Mouse (Mus musculus) urinary bladder, postnatal 4 days (tissue): ENCODE measurements around the gene Rpl23.
"Not testable (repeated sequence)": the region's sequence is repeated elsewhere in the genome, so short reads cannot be mapped to it uniquely, and the experiment has no call there.

Experiments used
- DNase-seq, 2 experiments: peaks; one replicate each; pipeline ENCODE4 v3.0.0; 2021 to 2022; ENCODE audit warnings: low spot score in 2 of 2

The Rpl23 gene

DNA sequence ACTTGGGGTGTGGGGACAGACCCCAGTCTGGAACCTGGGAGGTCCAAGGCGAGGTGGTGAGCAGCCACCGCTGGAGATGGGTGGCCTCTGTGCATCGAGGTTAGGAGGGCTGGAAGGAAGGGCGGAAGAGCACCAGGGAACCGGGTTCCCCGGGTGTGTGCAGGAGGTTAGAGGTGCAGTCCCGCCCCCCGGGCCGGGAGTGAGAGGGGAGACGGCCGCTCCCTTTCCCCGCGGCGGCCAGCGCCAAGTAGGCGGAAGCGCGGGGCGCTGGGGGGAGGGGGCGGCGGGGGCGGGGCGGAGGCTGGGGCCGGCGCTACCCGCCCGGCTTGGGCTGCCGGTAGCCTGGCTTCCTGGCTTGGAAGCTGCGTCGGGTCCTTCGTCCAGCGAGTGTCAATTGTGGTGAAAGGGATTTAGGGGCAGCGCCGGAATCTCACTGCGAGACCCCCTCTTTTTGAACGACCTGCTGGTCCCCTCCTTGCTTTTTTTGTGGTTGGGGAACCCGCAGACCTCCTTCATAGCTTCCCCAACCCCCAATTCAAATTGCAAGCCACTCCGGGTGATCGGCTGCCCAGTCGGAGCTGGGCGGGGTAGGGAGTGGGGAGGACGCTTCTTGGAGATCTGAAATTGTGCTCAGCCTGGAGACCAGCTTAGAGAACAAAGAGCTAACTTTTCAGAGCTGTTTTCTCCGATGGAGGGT is 17.9 kb upstream of the Rpl23 start:
- DNase-seq, result peak; percentile 80 to 82

DNA sequence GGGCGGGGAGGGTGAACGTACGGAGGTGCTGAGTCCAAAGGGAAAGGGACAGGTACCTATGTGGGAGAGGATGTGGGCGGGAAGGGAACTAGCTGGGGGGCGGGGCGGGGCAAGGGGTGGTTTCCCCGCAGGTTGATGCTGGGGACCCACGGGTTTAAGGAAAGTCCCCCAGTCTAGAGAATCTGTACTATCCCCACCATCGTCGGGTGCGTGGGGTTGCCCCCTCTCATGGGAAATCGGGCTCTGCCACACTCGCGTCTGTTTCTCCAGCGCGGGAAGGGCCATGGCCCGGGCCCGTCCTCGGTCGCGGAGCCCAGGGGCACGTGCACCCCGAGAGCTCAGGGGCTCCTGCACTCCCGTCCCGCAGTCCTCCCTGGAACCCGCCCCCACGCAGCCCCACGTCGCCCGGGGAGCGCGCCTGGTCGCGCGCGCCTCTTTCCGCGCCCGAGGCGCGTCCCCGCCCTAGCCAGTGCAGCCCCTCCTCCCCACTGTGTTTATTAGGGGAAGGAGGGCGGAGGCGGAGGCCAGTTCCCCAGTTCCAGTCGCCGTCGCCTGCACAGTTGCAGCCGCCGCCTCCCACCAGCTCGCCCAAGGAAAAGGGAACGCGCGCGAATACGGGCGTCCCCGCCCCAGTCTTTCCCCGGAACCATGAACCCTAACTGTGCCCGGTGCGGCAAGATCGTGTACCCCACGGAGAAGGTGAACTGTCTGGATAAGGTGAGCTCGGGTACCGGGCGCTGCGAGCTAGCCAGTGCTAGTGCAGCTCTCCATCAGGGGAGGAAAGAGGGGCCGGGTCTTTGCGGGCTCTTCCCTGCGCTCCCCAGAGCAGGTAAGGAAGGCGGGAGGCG is 17.1 kb upstream of the Rpl23 start:
- peak; percentile 88 to 89 for DNase-seq

DNA sequence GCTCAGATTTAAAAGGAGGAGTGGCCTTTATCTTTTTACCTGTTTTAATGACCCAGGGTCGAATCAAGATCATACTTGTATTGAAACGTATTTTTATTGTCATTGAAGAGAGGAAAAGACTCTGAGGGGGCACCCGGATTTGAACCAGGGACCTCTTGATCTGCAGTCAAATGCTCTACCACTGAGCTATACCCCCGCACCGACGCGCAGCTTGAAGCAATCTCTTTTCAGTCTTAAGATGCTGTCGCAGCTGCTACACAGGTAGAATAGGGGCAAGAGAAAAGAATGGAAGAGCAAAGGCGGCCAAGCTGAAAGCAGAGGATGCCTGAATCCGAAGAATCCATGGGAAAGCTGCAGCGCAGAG is 16.5 kb upstream of the Rpl23 start, which contains the start of gene Lasp1:
TSS of gene Lasp1 (plus strand) at position 219 of the 364 bp plus-strand sequence.
- peak; percentile 78 to 91 for DNase-seq

DNA sequence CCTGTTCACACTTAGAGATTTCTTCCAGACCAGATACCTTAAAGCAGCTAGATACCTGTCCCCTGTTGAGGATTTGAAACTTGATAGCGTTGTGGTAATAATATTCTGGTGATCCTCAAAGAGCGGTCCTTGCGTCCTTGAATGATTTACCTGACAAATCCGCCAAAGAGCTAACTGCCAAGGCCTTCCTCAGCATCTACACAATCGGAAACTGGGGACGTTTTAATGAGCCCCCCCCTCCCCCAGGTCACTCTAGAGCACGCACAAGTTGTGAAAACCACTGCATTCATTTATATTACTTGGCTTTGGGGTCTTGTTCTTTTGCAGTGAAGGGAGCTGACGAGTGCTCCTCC is 15.8 kb upstream of the Rpl23 start:
- no peak for DNase-seq

DNA sequence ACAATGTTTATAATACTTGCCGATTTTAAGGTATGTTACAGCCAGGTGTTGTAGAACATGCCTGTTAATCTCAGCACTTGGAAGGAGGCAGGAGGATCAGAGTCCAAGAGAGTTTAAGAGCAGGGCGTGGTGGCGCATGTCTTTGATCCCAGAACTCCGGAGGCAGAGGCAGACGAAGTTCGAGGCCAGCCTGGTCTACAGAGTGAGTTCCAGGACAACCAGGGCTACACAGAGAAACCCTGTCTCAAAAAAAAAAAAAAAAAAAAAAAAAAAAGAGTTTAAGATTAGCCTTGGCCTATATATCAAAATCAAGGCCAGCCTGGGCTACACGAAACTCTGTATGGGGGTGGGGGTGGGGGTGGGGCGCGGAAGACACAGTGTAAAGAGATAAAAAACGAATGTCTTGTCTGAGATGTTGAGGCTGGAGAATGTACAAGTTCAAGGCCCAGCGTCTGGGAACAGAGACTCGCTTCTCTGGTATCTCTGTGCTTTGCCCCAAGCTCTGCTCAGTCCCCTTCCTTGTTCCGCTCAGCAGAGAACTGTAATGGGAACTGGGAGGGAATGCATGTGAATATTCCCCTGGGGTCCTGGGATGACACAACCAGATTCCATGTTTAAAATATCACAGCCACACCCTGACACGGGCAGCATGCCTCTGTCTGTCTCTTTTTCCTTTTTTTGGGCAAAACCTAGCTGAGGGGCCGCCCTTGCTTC is 15.3 kb upstream of the Rpl23 start:
- DNase-seq, result no peak

DNA sequence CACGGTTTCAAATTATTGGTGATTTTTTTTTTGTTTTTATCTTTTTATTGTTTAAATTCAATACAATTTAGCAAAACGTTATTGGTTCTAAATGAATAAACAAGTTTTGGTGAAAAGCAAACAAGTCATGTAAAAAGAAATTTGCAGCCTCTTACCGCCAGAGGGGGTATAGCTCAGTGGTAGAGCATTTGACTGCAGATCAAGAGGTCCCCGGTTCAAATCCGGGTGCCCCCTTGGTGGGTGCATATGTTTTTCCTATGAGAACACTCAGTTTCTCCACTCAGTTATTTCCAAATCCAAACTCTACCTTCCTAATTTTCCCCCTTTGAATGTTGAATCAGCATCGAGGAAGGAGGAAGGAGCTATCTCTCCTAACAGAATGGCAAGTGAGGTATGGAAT is 14.7 kb upstream of the Rpl23 start:
- DNase-seq, result no peak

DNA sequence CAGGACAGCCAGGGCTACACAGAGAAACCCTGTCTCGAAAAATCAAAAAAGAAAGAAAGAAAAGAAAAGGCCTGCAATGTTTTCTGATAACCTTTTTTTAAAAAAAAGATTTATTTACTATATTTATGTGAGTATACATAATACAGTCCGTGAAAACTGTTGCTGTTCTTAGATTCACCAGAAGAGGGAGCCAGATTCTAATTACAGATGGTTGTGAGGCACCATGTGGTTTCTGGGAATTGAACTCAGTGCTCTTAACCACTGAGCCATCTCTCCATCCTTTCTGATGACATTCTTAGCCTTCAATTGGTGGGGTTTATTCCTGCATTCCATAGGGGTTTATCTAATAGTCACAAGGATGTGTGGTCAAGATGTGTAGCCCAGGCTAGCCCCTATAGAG is 10.9 kb upstream of the Rpl23 start:
- DNase-seq, result no peak

DNA sequence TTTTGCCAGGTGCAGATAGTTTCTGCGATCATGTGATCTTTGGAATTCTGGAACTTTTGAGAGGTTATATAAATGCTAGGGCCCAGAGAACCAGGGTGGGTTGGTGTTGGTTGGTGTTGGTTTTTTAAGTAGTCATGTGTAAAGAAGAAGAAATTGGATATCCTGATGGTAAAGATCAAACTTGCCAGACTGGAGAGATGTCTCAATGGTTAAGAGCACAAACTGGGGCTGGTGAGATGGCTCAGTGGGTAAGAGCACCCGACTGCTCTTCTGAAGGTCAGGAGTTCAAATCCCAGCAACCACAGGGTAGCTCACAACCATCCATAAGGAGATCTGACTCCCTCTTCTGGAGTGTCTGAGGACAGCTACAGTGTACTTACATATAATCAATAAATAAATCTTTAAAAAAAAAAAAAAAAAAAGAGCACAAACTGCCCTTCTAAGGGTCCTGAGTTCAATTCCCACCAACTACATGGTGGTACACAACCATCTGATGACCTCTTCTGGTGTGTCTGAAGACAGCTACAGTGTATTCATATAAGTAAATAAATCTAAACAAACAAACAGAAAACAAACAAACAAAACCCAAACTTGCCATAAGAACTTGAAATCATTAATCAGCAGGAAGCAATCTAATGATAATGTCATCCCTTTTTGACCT is 8.7 kb upstream of the Rpl23 start:
- not testable (repeated sequence) for DNase-seq

DNA sequence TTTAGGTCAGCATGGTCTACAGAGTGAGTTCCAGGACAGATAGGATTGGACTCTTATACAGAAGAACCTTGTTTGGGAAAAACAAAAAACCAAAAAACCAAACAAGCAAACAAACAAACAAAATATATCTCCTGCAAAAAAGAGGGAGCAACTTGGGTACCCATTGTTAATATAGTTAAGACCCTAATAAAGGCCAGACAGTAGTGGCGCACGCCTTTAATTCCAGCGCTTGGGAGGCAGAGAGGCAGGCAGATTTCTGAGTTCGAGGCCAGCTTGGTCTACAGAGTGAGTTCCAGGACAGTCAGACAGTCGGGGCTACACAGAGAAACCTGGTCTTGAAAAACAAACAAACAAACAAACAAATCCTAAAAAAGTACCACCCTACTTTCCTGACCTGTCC is 7.5 kb upstream of the Rpl23 start:
- no peak for DNase-seq

DNA sequence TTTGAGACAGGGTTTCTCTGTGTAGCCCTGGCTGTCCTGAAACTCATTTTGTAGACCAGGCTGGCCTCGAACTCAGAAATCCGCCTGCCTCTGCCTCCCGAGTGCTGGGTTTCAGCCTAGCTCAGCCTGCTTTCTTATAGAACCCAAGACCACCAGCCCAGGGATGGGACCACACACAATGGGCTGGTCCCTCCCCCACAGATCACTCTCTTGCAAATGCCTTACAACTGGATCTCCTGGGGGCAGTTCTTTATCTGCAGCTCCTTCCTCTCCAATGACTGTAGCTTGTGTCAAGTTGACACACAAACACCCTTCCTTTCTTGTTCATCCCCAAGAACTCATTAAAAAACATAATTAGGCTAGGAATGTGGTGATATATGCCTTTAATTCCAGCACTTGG is 5.7 kb upstream of the Rpl23 start:
- no peak for DNase-seq

DNA sequence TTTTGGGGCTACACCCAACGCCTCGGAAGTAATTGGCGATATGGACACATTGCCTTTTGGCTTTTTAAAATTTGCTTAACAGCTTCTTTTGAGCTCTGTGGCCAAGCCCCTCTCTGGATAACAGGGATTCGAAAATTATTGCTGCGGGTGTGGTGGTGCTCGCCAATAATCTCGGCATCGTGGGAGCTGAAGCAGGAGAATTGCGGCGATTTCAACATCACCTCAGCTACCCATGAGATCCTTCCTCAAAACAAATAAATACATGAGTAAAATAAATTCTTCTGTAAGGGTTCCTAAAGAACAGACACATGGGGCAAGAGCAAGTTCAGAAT is 293 bp upstream of the Rpl23 start:
- DNase-seq, result no peak

DNA sequence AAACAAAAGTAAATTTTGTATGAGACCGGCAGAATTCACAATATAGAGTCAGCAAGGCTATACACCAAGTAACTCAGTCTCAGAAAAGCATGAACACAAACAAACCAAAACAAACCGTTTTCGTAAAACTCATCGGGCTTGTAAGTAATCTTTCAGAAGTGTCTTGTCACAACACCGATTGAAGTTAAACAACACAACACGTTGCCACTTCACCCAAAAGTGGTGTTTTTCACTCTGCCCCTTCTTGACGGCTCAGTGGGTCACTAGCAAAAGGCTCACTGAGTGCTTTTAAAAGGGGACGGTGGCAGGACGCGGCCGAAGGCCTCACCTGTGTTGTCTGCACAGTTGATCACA is 782 bp downstream of the Rpl23 start:
- DNase-seq, result no peak

DNA sequence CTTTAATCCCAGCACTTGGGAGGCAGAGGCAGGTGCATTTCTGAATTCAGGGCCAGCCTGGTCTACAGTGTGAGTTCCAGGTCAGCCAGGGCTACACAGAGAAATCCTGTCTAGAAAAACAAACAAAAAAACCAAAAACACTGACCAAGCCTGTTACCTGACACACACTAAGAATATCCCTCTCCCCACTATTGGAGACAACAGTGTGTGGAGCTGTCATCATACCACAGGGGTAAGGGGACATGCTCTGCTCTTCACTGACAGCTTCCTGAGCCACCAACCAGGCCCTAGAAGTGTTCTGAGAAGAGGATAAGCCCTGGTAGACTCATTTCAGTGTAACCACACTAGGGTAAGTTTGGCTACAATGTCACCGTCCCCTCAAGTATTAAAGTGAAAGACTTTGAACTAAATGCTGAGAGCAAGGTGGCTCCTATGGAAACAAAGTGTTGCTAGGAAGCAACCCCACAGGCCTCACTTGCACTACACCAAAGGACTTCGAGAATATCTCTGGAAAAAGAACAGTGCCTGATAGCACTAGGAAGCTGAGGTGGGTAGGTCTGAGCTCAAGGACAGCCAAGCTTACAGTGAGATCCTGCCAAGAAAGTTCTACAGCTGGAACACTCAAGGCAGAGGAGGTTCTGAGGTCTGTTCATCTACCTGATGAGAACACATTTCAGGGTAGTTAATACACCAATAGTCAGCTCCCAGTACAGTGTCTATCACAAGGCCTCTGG is 2.1 kb downstream of the Rpl23 start:
- DNase-seq, result no peak

DNA sequence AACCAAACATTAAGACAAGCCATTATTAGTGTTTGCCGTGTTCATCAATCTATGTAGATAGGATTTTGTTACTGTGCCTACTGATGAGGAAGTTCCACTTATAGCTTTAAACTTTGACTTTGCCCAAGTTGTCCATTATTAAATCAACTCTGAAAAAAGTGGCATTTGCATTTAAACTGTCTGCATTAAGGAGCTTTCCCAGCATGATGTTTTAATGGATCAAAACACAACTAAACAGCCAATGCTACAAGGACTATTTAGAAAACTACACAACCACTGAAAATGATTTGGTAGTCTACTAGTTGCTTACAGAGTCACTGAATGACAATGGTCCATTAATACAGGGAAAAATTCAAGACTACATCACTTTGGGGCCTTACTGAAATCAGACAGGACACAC is 3.3 kb downstream of the Rpl23 start:
- no peak for DNase-seq

DNA sequence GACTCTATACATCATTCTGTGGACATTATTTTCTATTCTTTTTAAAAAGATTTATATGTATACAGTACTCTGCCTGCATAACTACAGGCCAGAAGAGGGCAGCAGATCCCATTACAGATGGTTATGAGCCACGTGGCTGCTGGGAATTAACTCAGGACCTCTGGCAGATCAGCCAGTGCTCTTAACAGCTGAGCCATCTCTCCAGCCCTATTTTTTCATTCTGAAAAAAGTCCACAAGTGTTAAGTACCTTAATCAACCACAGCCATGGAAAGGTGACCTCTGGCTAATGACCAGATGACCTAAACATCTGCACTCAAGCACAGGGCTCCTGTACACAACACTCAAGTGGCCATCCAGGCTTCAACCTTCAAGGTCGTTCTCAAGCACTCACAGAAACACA is 5.1 kb downstream of the Rpl23 start:
- DNase-seq, result no peak

DNA sequence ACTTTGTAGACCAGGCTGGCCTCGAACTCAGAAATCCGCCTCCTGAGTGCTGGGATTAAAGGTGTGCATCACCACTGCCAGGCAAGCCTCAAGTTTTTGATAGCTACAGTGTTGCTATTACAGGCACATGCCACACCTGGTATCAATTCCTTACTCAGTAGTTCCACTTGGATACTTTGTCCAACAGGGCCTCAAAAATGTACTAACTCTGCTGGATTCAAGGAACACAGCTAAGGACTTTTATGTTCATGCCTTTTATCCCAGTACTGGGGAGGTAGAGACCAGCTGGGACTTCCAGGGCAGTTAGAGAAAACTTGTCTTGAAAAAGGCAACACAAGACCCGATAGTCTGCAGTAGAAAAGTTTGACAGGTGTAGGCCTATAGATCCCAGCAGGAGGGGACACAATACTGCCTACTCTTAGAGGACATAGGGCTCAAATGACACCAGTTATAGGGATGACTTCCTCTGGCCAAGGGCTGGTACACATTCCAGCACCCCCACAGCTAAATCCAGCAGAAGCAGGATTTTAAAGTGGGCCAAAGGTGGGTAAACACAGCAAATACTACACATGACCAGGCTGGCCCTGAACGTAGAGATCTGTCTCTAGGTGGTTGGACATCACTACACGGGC is 5.6 kb downstream of the Rpl23 start:
- no peak for DNase-seq

DNA sequence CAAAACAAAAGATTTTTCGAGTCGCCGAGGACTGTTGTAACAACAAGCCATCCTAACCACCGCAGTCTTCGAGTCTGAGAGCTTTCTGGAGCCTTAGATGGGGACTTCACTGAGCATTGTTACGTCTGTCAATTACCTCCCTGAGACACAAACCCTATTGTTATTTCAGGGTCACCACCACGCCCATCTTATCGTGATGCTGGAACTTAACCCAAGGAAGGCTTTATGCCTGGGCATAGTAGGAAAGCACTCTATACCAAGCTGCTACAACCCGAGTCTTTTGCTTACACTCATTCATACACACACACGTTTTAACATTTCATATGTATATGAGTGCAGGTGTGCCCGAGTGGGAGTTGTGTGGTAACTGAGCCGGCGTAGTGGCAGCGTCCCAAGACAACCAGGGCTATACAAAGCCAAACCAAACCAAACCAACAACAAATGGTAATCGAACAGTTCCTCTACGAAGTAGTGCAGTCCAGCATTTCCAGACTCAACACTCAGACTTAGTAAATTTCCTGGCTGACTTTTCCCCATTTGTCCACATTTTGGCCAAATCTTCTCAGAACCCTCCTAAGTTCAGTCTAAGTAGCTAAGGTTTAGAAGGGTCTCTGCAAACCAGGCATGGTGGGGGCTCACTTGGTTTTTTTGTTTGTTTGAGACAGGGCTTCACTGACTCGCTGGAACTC is 6.3 kb downstream of the Rpl23 start, which contains the start of gene 1700001P01Rik:
TSS of gene 1700001P01Rik (minus strand) at position 111 of the 689 bp plus-strand sequence.
- DNase-seq, result no peak

DNA sequence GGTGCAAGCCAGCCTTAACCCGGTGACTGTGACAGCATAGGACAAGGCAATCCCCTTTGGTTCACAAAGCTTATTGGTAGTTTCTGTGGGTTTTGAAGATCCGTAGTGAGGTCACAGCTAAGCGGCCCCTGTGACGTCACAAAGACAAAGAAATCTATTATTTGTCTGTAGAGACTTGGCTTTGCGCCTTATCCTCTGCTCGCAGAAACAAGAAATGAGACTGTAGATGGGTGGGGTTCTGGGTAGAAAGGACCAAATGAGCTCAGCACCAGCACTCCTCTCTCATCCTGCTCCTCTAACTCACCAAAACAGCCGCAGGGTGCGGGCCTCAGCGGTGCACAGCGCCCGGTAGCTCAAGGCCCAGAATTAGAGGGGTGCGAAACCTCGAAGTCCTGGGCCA is 7.1 kb downstream of the Rpl23 start:
- no peak for DNase-seq

DNA sequence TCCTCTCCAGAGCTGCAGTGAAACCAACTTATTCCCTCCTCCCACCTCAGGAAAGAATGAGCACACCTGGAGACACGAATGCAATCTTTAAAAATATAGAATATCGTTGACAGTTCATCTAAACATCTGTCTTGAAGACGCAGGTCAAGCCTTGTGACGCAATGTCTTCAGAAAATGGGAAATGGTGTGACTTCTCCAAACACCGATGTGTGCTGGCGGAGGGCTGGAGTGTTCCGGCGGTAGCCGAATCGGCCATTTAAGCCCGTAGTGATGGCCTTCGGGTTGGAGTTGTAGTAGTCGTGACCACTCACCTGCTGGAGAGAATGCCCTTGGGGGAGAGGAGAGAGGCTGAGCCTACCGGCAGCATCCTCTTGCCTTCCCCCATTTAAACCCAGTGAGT is 10.8 kb downstream of the Rpl23 start:
- no peak for DNase-seq

DNA sequence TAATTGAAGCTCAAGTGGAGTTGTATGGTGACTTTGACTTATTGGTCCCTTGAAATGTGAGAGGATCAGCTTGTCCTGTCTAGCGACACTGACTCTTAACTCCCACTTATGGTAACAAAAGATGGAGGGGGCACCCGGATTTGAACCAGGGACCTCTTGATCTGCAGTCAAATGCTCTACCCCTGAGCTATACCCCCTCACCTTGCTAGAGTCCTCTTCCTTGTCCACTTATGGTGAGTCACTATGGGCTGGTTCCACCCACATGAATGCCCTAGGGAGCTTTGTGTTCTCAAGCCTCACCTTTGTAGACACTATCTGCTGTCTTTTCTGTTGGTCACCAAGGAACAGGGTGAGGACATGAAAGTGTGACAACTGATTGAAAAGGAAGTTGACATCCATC is 12.5 kb downstream of the Rpl23 start:
- DNase-seq, result peak in 1 of 2 experiments; percentile 28
